Mouse (Mus musculus) gastrocnemius, postnatal 10 days (tissue): ENCODE results near the gene Aven. TPM values are rescaled to one million over a fixed set of nuclear protein-coding genes. Genes with fewer than 3 reads are reported as not detected.

ENCODE experiments used
- DNase-seq: peaks from one replicate; pipeline ENCODE4 v3.0.0; 2021; ENCODE audit warnings: mixed read lengths
- total RNA-seq, 2 experiments: library from RNA; stranded (reverse); gene quantifications; 2 replicates each; pipeline ENCODE4 v1.2.3; 2021

Aven gene
- total RNA-seq, 2 experiments from 2014 or later: 17.5 to 22.0 TPM

GRCm38 (mm10) chr2:112490483-112491196, 2.1 kb upstream of the Aven start:
- DNase-seq: no peak

- DNase-seq: no peak
Measured at GRCm38 (mm10) chr2:112491629-112492028, 1.1 kb upstream of the Aven start.

- no peak for DNase-seq
Measured at GRCm38 (mm10) chr2:112492431-112492855, 321 bp upstream of the Aven start.

GRCm38 (mm10) chr2:112493539-112494260, 936 bp downstream of the Aven start:
- DNase-seq: no peak

GRCm38 (mm10) chr2:112497851-112498250, 5.1 kb downstream of the Aven start:
- DNase-seq: no peak

- peak; percentile 69 for DNase-seq
Measured at GRCm38 (mm10) chr2:112501209-112501608, 8.4 kb downstream of the Aven start.

- DNase-seq: no peak
Measured at GRCm38 (mm10) chr2:112503978-112504377, 11.2 kb downstream of the Aven start.

GRCm38 (mm10) chr2:112506841-112507435, 14.2 kb downstream of the Aven start:
- no peak for DNase-seq

GRCm38 (mm10) chr2:112507444-112507843, 14.7 kb downstream of the Aven start:
- no peak for DNase-seq

GRCm38 (mm10) chr2:112510140-112510539, 17.4 kb downstream of the Aven start:
- DNase-seq: no peak

GRCm38 (mm10) chr2:112513036-112513435, 20.3 kb downstream of the Aven start:
- no peak for DNase-seq

GRCm38 (mm10) chr2:112516728-112517127, 24.0 kb downstream of the Aven start:
- no peak for DNase-seq

GRCm38 (mm10) chr2:112517218-112517617, 24.5 kb downstream of the Aven start:
- DNase-seq: no peak

GRCm38 (mm10) chr2:112518541-112518940, 25.8 kb downstream of the Aven start:
- DNase-seq: no peak

- DNase-seq: no peak
Measured at GRCm38 (mm10) chr2:112520526-112521482, 28.0 kb downstream of the Aven start.

GRCm38 (mm10) chr2:112526933-112527332, 34.2 kb downstream of the Aven start:
- DNase-seq: no peak

- no peak for DNase-seq
Measured at GRCm38 (mm10) chr2:112532812-112533496, 40.2 kb downstream of the Aven start.

GRCm38 (mm10) chr2:112534677-112535222, 42.0 kb downstream of the Aven start:
- no peak for DNase-seq

- DNase-seq: no peak
Measured at GRCm38 (mm10) chr2:112538783-112539182, 46.0 kb downstream of the Aven start.

- DNase-seq: no peak
Measured at GRCm38 (mm10) chr2:112541695-112542285, 49.0 kb downstream of the Aven start.

- DNase-seq: no peak
Measured at GRCm38 (mm10) chr2:112556527-112556926, 63.8 kb downstream of the Aven start.
